ENCODE assay signal across 8 mouse cellular contexts in genomic region chr5:115844368-115844765, GRCm38 (mm10). TPM values are rescaled to one million over a fixed set of nuclear protein-coding genes. Genes with fewer than 3 reads are reported as not detected.
A peak's percentile ranks its signal among the peaks of the same experiment; 100 is the strongest.
DNase-seq lines count a peak whose midpoint lies in the region; ATAC-seq and TF ChIP-seq lines count a peak whose summit lies in the region.

No protein-coding gene starts in this region.

- TF ChIP-seq POLR2A in kidney, adult 2 months (IDR thresholded peaks at IDR 0.05; ENCODE audit: low read depth, low read length) = no peak

- H3K27me3 ChIP-seq in kidney, adult 2 months (replicated peaks; ENCODE audit: control insufficient read depth, insufficient read depth, low read length) = no peaks in the 10 kb centered on the region
- H3K27me3 ChIP-seq in embryonic facial prominence, embryonic 12.5 days = no peaks in the 10 kb centered on the region
- H3K27me3 ChIP-seq in limb, embryonic 10.5 days (ENCODE audit: low read depth, poor library complexity, severe bottlenecking) = no peaks in the 10 kb centered on the region
- no peaks in the 10 kb centered on the region for H3K27me3 ChIP-seq in midbrain, embryonic 15.5 days (replicated peaks)

- H3K9ac ChIP-seq in embryonic facial prominence, embryonic 12.5 days = peak overlapping the region; percentile 44
- peak overlapping the region; percentile 20; the same call in 1 of the 2 replicates for H3K9ac ChIP-seq in midbrain, embryonic 15.5 days

- 6% methylated on average over 12 of the region's 12 CpGs for WGBS in kidney, adult 2 months
- 3% methylated on average over 12 of the region's 12 CpGs for WGBS in embryonic facial prominence, embryonic 12.5 days
- WGBS in limb, embryonic 10.5 days = 6% methylated on average over 12 of the region's 12 CpGs
- 5% methylated on average over 12 of the region's 12 CpGs for WGBS in midbrain, embryonic 15.5 days

- TF ChIP-seq CTCF in kidney, adult 2 months (conservative IDR thresholded peaks at IDR 0.05; ENCODE audit: insufficient read depth, insufficient read length, low read depth, low read length) = no peak

- DNase-seq in kidney, adult 2 months = no peak
- no peak for DNase-seq in kidney, adult 9 months
- DNase-seq in limb, embryonic 10.5 days (ENCODE audit: low spot score) = no peak
- DNase-seq in MN1 (ENCODE audit: low spot score) = no peak
- DNase-seq in gastrocnemius, postnatal 36 days = no peak
- DNase-seq in kidney, postnatal 10 days = no peak

- intact Hi-C loops in gastrocnemius, postnatal 36 days (cut with DNase I) = loop anchor here (10.0 kb wide), 1 partner anchor 160 kb away; no protein-coding TSS in a partner anchor

- no peaks in the 10 kb centered on the region for H3K9me3 ChIP-seq in embryonic facial prominence, embryonic 12.5 days
- no peaks in the 10 kb centered on the region for H3K9me3 ChIP-seq in limb, embryonic 10.5 days (replicated peaks)
- H3K9me3 ChIP-seq in midbrain, embryonic 15.5 days = no peaks in the 10 kb centered on the region

- peaks cover 9% of the 10 kb centered on the region for H3K4me1 ChIP-seq in kidney, adult 2 months (ENCODE audit: control insufficient read depth, insufficient read depth, low read length)
- H3K4me1 ChIP-seq in embryonic facial prominence, embryonic 12.5 days = peaks cover 20% of the 10 kb centered on the region
- H3K4me1 ChIP-seq in limb, embryonic 10.5 days = peaks cover 17% of the 10 kb centered on the region
- H3K4me1 ChIP-seq in midbrain, embryonic 15.5 days = peaks cover 16% of the 10 kb centered on the region

- no peaks in the 10 kb centered on the region for H3K36me3 ChIP-seq in kidney, adult 2 months (ENCODE audit: control insufficient read depth, insufficient read depth, low read length)
- peaks cover 3% of the 10 kb centered on the region; the same call in 1 of the 2 replicates for H3K36me3 ChIP-seq in embryonic facial prominence, embryonic 12.5 days
- peaks cover 23% of the 10 kb centered on the region for H3K36me3 ChIP-seq in limb, embryonic 10.5 days
- H3K36me3 ChIP-seq in midbrain, embryonic 15.5 days (replicated peaks) = no peaks in the 10 kb centered on the region

- ATAC-seq in embryonic facial prominence, embryonic 12.5 days (ENCODE audit: insufficient number of reproducible peaks, insufficient read depth, low FRiP score, low TSS enrichment) = no peak
- no peak for ATAC-seq in midbrain, embryonic 15.5 days (replicated peaks)

- peak overlapping the region; percentile 89 for H3K4me2 ChIP-seq in embryonic facial prominence, embryonic 12.5 days (replicated peaks)
- peak overlapping the region; percentile 88 for H3K4me2 ChIP-seq in midbrain, embryonic 15.5 days

- H3K4me3 ChIP-seq in kidney, adult 2 months (ENCODE audit: insufficient read depth, low read depth, low read length) = peak overlapping the region; percentile 45
- peak overlapping the region; percentile 75 for H3K4me3 ChIP-seq in embryonic facial prominence, embryonic 12.5 days
- H3K4me3 ChIP-seq in limb, embryonic 10.5 days = peak overlapping the region; percentile 96
- peak overlapping the region; percentile 44 for H3K4me3 ChIP-seq in midbrain, embryonic 15.5 days

- H3K27ac ChIP-seq in kidney, adult 2 months (ENCODE audit: insufficient read depth, low read depth, low read length) = no peak overlapping the region
- no peak overlapping the region for H3K27ac ChIP-seq in embryonic facial prominence, embryonic 12.5 days
- peak overlapping the region; percentile 88 for H3K27ac ChIP-seq in limb, embryonic 10.5 days
- no peak overlapping the region for H3K27ac ChIP-seq in midbrain, embryonic 15.5 days

RNA-seq across cellular contexts. Expression of gene Cit, which starts 0.7 kb away (rescaled TPM):
- polyA plus RNA-seq in kidney, adult 2 months (2012; rRNA removed) = 4.5 and 4.8 TPM in 2 replicates
- polyA plus RNA-seq in embryonic facial prominence, embryonic 12.5 days (2016; fragmentation: Nextera tagmentation; extraction: Ambion mirVana) = 36.3 and 37.7 TPM in 2 replicates
- 36.0 and 39.4 TPM in 2 replicates for polyA plus RNA-seq in limb, embryonic 10.5 days (2016; fragmentation: Nextera tagmentation; extraction: Ambion mirVana)
- polyA plus RNA-seq in midbrain, embryonic 15.5 days (2015; fragmentation: Nextera tagmentation; extraction: Ambion mirVana) = 25.8 and 26.9 TPM in 2 replicates
- 1 to 10 TPM in 1 of 2 experiments, under 1 TPM in 1; 0.69 to 1.2 TPM for total RNA-seq in gastrocnemius, postnatal 36 days (2021)

Comparison
In these comparisons a context has a peak if more than half of its experiments do, and no peak if none do; other contexts are left out.
1. H3K4me3 ChIP-seq: peak in every context shown above with its lines; median percentile 96 in limb, embryonic 10.5 days; 75 in embryonic facial prominence, embryonic 12.5 days; 45 in kidney, adult 2 months; 44 in midbrain, embryonic 15.5 days.